Mouse (Mus musculus): Measurements from ENCODE around the gene Acp4.
"Not testable (repeated sequence)": the region's sequence is repeated elsewhere in the genome, so short reads cannot be mapped to it uniquely, and the experiment has no call there.

Acp4 gene

DNA sequence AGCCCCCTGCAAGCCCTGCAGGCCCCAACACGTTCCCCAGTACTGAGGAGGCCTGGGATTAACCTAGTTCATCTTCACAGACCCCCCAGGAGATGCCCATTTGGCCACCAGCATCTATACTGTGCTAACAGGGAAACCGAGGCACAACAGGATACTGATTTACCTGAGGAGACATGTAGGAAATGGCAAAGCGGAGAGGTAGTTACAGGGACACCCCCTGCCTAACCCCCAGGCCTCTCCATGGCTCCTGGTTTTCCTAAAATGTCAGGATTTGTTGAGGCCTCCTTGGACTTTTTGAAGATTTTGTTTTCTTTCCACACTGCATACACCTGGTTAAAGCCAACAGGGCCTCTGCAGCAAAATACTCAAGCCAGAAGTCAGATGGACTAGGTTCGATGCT, at the start of gene Acp4:
TSS of gene Acp4 (minus strand) at position 101 of the 400 bp plus-strand sequence.
- in situ Hi-C loops (cut with MboI, MseI): loop anchor here (10.0 kb wide), 1 partner anchor 1258 kb away; the partner anchor contains the start of gene Nucb1

DNA sequence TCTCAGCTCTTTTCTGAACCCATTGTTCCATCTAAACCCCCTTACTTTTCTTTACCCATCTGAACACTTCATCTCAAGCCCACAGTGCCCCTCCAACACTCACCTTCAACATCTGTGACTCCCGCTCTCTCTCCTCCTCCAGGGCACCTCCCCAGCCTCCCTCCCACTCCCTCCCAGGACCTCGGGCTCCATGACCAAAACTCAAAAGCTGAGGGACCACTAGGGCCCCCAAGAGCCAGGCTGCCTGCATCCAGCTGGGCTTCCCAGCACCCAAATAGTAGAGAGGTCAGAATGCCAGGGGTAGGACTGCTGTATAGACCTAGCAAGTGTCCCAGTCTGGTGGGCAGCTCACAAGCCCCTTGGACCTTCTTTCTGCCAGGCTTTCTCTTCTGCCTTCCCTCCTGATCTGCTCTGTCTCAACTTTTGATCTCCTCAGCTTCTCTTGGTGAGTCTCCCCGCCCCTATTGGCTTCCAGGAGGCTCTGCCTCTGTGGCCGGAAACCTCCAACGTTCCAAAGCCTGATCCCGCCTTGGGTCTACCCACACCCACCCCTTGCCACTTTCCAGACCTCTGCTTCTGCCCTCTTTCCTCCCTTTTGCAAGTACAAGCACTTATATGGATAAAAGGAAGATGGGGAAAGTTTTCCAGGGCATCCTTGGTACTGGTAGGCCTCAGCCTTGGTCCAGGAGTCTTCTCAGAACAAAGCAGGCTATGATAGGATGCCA, 49.5 kb upstream of the Acp4 start, which contains the start of gene Clec11a:
TSS of gene Clec11a (minus strand) at position 387 of the 725 bp plus-strand sequence.
- in situ Hi-C loops (cut with MboI, MseI): no loop called here

DNA sequence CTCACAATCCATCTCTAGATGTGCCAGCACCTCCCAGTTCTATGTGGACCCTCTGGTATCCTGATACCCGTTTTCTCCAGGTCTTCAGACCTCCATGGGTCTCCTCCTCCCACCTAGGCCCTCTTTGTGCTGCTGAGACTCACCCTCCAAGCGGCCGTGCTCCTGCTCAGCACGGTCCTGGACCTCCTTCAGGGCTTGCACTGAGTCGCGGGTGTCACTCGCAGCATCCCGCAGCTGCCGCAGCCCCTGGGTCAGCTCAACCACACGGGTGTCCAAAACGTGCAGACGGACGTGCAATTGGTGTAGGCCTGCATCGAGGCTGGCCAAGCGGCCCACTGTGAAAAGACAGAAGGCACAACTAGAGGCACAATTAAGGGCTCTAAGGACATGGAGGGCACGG, 48.5 kb upstream of the Acp4 start:
- in situ Hi-C loops (cut with MboI, MseI): no loop called here

DNA sequence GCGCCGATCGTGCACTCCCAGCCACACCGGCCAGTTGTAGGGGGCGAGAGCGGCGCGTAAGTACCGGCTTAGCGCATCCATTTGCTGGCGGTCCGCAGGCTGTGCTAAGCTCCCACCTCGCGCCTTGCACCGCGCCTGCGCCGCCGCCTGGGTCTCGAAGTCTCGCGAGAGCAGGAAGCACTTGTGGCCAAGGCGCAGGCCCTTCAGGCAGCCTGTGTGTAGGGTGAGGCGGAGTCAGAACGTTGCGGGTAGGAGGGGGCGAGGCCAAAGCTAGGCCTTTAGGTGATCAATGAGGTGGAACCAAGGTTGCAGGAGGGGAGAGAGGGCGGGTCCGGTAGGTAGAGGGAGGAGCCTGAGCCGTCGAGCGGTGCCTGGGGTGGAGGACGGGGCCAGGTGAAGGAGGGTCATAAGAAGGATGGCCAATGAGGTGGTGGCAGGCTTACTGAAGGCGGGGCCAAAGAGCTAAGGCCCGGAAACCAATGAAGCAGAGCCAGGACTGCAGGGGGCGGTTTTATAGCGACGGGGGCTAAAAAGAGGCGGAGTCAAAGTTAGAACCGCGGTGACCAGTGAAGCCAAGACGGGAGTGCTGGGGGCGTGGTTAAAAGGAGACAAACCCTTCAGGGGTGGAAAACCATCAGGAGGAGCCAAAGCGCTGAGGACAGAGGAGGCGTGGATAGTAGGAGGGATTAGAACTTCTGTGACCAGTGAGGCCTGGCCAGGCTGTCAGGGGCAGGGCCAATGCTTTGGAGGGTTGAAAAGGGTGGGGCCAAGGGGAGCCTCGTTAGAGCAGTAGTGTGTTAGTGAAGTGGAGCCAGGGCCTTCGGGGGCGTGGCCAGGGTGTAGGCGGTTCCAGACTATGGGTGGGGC, 47.8 kb upstream of the Acp4 start:
- in situ Hi-C loops (cut with MboI, MseI): no loop called here

DNA sequence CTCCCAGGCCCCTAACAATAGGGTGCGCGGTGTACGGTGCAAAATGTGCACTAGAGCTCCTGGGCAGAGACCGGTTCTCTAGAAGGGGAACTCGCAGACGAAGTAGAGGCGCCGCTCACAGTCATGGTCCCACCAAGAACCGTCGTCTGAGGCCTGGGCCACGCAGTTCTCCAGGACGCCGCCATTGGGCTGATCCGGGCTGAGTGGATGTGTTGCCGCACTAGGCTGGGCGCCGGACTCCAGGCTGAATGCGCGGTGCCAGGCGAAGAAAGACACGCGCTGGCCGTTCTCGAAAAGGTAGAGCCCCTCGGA, 47.2 kb upstream of the Acp4 start:
- in situ Hi-C loops (cut with MboI, MseI): no loop called here

DNA sequence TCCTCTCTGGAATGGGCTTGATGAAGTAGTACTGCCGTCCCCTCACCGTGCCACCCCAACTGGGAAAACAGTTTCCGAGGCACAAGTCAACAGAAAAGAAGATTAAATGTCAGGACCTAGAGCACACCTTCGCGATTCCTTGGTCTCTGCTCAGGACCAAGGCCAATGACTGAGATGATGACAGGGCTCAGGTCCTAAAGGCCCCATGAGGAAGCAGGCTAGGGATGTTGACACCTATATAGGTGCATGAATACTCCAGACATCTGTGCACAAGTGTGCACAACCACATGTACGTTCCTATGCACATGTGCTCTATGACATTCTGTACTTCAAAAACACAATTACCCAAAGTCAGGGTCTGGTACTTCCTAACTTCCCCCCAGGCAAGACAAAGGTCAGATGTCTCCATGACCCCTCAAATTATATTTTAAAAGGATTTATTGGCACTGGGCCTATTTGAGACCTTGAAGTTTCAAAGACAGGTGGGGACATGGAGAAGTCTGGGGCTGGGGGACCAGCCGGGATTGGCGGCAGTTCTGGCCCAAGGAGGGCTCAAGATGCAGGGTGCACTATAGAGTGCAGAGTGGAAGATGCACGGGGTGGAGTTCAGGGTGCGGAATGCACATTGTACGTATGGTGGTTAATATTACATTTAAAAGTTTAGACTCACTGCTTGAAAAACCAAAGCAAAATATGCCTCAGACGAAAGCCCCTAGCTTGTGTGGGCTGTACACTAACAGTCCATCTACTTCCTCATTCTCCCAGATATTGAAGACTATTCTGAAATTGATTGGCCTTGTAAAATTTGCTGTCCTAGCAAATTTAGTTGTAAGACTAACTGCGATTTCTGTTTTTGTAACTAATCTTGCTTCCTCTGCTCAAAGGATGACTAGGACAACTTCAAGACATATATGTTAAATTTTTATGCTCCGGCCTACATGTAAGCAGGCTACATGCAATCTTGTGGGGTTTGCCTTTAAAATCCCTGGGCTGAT, 46.5 kb upstream of the Acp4 start:
- in situ Hi-C loops (cut with MboI, MseI): no loop called here

DNA sequence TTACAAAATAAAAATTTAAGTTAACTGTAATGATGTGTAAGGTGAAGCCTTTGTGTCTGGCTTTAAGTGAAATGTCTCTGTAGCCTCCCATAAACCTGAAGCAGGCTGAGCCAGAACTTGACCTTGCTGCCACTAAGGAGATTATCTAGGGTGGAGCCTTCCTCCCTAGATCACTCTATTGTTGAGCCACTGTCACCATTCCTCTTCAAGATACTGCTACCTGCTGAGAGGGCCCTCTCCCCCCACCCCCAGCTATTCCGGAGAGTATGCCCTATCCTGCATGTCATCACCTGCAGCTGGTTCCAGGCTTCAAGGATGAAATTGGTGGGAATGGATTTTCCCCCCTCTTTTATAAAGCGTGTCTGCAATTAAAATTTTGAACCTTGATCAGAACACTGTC, 40.3 kb upstream of the Acp4 start:
- in situ Hi-C loops (cut with MboI, MseI): not testable (repeated sequence)

DNA sequence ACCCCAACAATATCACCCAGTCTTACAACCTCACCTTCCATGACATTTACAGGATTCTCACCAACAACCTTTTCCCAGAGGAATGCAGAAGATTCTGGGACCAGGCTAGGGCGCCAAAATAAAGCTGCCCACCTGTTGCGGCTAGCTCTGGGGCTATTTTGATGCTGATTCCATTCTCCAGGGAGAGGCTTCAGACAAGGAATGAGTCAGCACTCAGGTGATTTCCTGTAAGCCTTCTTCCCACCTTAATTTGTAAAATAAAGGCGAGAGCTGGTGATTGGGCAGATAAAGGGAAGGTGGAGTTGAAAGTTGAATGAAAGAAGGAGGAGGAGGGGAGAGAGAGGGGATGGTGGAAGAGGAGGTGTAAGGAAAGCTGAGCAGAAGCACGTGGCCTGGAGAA, 34.2 kb upstream of the Acp4 start:
- in situ Hi-C loops (cut with MboI, MseI): no loop called here

DNA sequence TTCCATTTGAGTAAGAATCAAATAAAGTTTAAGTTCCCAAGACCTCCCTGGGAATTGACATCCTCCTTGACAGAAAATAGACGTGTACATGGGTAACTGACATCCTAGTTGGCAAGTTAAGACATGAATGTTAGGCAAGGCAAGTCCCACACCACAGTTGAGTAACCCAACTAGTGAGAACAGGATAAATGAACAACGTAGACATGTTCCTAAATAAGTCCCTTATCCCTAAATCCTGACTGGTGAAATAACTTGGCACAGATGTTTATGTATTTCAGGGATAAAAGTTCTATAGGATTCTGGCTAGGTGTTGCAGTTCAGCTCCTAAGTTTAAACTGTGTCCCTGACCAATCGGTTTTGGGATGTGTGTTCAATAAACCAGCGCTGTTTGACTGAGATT, 33.8 kb upstream of the Acp4 start:
- in situ Hi-C loops (cut with MboI, MseI): no loop called here

DNA sequence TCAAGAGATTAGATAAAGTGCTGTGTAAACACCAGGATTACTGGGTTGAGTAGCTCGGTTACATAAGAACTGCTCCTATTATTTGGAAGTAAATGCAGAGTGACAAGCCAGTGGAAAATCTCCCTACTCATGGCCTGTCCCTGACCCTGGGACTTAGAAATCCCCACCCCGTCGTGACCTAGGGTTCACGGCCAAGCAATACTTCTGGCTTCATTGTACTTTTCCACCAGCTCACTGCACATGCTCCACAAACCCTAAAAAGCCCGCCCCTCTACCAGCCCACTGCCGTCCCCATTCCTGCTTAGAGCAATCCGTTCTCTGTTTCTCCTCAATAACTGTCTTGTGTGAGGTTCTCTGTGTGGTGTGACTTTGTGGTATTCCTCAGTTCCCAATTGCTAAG, 30.6 kb upstream of the Acp4 start:
- in situ Hi-C loops (cut with MboI, MseI): no loop called here

DNA sequence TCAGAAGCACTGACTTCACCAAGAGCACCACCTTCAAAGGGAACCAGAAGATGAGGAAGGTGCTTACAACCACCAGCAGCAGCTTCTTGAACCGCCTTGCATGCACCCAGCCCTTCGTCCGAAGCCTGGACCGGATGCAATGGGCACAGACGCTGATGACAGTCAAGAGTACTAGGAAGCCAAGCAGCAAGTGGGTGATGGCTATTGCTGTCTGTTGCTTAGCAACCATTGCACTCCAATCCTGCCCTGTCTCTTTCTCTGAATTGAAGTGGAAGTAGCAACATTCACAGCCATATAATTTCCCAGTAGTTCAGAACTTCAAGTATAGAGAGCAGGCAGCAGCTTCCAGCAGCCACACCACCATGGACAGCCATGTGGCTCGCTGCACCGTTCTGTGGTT, 24.4 kb upstream of the Acp4 start:
- in situ Hi-C loops (cut with MboI, MseI): no loop called here

DNA sequence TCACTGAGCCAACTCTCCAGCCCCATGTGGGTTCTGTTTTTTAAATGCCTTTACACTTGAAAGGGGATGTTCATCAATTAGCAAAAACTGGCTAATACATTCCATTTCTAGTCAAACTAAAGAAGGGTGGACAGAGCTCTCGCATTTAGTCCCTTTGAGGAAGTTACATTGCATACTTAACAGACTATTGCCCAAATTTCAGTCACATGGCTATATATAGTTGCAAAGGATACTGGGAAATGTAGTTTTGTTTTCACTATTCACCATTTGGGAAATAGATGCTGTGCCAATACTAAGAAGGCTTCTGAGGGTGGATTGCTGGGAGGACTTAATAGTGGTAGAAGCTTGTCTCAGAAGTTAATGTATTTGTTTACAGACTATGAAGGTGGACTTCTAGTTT, 23.8 kb upstream of the Acp4 start:
- in situ Hi-C loops (cut with MboI, MseI): no loop called here

DNA sequence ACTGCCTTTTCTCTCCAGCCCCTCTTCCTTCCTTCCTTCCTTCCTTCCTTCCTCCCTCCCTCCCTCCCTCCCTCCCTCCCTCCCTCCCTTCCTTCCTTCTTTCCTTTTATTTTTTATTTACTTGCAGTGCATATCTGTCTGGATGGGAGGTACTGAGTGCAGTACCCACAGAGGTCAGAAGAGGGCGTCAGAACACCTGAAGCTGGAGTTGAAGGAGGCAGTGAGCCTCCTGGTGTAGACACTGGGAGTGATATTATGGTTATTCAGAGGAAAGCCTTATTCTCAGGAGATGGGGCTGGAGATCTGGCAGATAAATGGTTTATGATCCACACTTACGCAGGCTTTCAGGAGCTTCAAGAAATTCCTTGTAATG, 20.1 kb upstream of the Acp4 start:
- in situ Hi-C loops (cut with MboI, MseI): no loop called here

DNA sequence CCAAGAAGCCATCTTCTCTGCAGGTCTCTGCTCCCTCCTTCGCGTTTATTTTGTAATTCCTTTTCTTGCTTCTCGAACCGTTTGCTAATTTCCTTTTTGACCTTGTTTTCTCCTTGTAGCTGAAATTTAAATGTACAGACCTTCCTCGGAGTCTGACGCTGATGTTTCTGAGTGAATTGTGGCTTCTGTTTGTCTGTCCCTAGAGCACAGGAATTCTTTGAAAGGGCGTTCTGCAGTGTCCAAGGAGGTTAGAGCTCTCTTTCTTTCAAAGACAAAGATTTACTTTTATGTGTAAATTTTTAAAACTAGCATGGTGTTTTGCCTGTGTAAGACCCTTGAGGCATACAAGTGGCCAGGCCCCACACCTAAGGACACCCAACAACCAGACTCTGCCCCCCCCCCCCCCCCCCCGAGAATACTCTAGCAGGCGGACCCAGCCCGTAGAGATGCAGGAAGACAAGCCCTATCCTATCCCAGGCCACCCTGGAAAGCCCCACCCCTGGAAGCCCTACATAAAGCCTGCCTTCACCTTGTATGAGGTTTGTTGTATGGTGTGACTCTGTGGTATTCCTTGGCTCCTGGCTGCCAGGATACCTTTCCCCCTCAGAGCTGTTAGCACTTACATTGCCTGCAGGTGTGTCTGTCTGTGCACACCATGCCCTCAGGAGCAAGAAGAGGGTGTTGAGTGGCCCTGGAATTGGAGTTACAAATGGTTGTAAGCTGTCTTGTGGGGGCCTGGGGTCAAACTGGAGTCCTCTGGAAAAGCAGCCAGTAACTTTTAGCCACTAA, 19.5 kb upstream of the Acp4 start:
- in situ Hi-C loops (cut with MboI, MseI): no loop called here

DNA sequence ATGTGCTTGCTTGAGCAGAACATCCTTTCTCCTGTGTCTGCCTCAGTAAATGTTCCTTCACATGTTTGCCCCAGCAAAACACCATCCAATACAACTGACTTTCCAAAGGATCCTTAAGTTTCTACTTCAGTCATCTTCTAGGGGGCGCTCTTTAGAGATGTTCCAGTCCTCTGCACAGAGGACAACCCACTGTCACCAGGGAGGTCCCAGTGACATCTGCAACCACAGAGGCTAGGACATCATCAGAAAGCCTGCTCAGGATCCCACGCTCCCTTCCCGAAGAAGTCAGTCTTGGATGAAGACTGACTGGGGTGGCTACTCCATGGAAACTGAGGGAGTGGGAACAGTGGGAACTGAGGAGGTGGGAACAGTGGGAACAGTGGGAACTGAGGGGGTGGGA, 18.4 kb upstream of the Acp4 start:
- in situ Hi-C loops (cut with MboI, MseI): no loop called here

DNA sequence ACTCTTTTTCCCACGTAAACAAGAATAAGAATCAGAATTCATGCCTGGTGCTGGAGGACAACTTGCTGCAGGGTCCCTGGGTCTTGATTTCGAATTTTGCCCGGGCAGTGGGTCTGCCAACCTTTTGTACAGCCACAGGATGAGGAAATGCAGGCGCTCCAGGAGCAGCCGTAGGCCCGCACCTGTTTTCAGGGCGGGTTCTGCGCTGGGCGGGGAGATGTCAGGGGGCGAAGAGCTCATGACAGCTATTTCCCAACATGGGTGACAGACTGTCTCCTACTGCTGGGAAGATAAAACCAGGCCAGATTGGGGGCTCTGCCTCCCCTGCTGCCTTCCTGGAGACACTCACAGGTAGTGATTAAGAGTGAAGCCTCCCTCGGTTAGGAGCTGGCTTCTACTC, 16.9 kb upstream of the Acp4 start:
- in situ Hi-C loops (cut with MboI, MseI): no loop called here

DNA sequence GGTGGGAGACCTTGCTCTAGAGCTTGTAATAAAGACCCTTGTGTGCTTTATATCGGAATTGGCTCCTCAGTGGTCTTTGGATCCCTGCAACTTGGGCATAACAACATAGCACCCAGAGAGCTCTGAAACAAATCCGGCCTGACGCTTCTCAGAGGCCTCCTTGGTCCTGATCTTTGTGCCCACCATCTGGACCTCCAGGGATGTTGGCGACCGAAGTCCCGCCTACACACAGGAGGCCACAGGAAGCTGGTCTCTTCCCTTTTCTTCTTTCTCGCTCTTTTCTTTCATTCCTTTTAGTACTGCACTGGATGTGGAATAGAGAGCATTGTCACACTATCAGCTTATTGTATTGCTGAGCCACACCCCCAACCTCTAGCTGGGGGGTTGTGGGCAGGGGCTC, 16.3 kb upstream of the Acp4 start:
- in situ Hi-C loops (cut with MboI, MseI): no loop called here

DNA sequence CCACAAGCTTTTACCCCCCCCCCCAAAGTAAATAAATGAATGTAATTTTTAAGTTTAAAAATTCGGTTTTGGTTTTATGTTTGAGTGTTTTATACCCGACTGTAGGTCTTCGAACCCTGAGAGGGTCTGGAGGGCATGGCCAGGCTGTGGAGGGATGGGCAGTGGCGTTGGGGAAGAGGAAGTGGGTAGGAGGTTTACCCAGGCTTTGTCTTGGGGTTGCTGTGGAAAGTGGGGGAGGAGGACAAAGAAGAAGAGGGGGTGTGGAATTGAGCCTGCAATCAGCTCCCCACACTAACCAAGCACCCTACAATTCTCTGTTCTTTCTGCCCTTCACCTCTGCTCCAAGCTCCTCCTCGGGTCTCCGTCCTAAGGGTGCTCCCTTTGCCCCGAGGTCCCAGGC, 15.4 kb upstream of the Acp4 start:
- in situ Hi-C loops (cut with MboI, MseI): no loop called here

DNA sequence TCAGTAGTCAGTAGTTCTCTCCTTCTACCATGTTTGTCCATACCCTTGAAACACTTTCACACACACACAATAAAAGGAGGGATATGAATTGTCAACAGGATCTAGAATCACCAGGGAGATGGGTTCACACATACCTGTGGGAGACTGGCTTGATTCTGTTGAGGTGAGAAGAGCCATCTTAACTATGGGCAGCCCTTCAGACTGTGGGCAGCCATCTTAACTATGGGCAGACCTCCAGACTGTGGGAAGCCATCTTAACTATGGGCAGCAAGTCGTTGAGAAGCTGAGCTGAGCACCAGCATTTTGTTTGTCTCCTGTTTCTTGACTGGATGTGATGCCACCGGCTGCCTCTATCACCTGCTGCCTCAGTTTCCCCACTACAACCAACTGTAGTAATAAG, 14.1 kb upstream of the Acp4 start:
- in situ Hi-C loops (cut with MboI, MseI): no loop called here

DNA sequence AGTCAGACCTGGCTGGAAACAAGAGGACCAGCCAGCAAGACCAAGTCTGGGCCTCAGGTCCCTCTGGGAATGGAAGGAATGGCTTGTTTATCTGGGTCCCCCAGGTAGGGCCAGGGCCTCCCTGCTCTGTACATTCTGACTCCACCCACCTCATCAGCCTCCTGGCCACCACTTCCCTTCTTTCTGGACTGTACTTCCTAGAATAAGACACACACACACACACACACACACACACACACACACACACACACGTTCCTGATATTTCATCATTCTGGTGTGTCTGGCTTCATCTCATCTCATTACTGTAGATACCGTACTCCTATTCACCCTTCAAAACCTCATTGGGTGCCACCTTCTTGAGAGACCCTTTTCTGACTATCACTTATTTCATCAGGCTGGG, 12.2 kb upstream of the Acp4 start:
- in situ Hi-C loops (cut with MboI, MseI): loop anchor here (5.0 kb wide), 2 partner anchors 43 to 83 kb away; partner anchors contain the start of gene Shank1

DNA sequence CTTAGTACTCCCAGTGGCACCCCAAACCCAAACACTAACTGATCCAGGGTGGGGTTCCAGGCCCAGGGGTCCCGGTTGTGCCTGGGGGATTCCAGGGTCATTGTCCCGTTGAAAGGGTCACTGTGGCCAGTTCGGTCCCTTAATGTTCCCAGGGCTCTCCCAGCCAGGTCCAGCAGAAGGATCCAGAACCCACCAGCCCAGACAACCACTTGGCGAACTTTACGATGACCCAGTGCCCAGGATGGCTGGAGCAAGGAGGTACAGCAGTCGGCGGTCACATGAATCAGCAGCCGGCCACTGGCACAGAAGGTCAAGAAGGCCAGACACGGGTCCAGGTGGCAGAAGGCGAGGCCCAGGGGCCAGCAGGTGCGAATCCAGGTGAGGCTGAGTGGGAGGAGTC, 10.9 kb upstream of the Acp4 start:
- in situ Hi-C loops (cut with MboI, MseI): loop anchor here (5.0 kb wide), 2 partner anchors 44 to 84 kb away; partner anchors contain the start of gene Shank1
